Mouse (Mus musculus): Measurements from ENCODE around the gene 4933402J07Rik. TPM values are rescaled to one million over a fixed set of nuclear protein-coding genes. Genes with fewer than 3 reads are reported as not detected.

The 4933402J07Rik gene
- total and polyA plus RNA-seq, 3 experiments = not detected

- TF ChIP-seq POLR2A (IDR thresholded peaks at IDR 0.05; ENCODE audit: low read depth, low read length) (no peak), CTCF (conservative IDR thresholded peaks at IDR 0.05 in 1 of 2, IDR thresholded peaks at IDR 0.05 in 1 of 2; ENCODE audit: low read depth in 2 of 2, low read length in 2 of 2) (peak; percentile 9 to 49; a peak in 2 of 4 replicates)
- H3K27ac ChIP-seq (ENCODE audit: insufficient read depth, low read depth) = no peak overlapping the region
- H3K36me3 ChIP-seq (replicated peaks in 1 of 2; ENCODE audit: control insufficient read depth in 1 of 2, insufficient read depth in 1 of 2, low read length in 1 of 2) = no peaks in the 10 kb centered on the region
- dilution Hi-C loops (cut with MboI; ENCODE audit: extremely low pct_ligation_motif_present, extremely low pct_unique_long_range_greater_than_20kb, low sequenced_read_pairs) = no loop called here
- H3K27me3 ChIP-seq (replicated peaks) = no peaks in the 10 kb centered on the region
- in situ Hi-C loops (cut with MboI; ENCODE audit: low pct_ligation_motif_present, low pct_unique_long_range_greater_than_20kb, low sequenced_read_pairs) = no loop called here
- no peak overlapping the region for H3K4me3 ChIP-seq (replicated peaks in 1 of 3; ENCODE audit: low read depth in 2 of 3, low read length in 2 of 3, poor library complexity in 1 of 3)
- no peaks in the 10 kb centered on the region for H3K79me2 ChIP-seq (replicated peaks; ENCODE audit: control insufficient read depth, extremely low read depth, insufficient read depth, poor library complexity, severe bottlenecking)
- DNase-seq (ENCODE audit: extremely low read depth) = peak; percentile 14
- H3K4me2 ChIP-seq (ENCODE audit: insufficient read depth, low read depth, poor library complexity, severe bottlenecking) = no peak overlapping the region
- peaks cover 0 to 5% of the 10 kb centered on the region in 2 experiments; a peak in 1 of 4 replicates for H3K4me1 ChIP-seq (ENCODE audit: control insufficient read depth in 1 of 2, insufficient read depth in 2 of 2)
- H3K9ac ChIP-seq (ENCODE audit: insufficient read depth, low read depth) = no peak overlapping the region
- H3K9me3 ChIP-seq (replicated peaks; ENCODE audit: low read length) = no peaks in the 10 kb centered on the region
These were observed 7.2 kb downstream of the 4933402J07Rik start for GRCm38 (mm10) chr8:87570880-87571279.

- peak; percentile 71 for DNase-seq (ENCODE audit: extremely low read depth)
- TF ChIP-seq TCF12 (IDR thresholded peaks at IDR 0.05; ENCODE audit: low read depth, low read length) (no peak), KAT2A (IDR thresholded peaks at IDR 0.05; ENCODE audit: insufficient replicate concordance, low read length) (no peak), ETS1 (conservative IDR thresholded peaks at IDR 0.05; ENCODE audit: low read depth, low read length) (no peak), POLR2AphosphoS2 (IDR thresholded peaks at IDR 0.05; ENCODE audit: low read depth, low read length) (no peak), JUND (conservative IDR thresholded peaks at IDR 0.05; ENCODE audit: low read depth, low read length) (no peak), PAX5 (IDR thresholded peaks at IDR 0.05; ENCODE audit: low read length) (no peak), E2F4 (IDR thresholded peaks at IDR 0.05; ENCODE audit: insufficient replicate concordance, low read depth, low read length) (no peak), USF2 (conservative IDR thresholded peaks at IDR 0.05; ENCODE audit: low read depth, low read length) (no peak), JUN (IDR thresholded peaks at IDR 0.05; ENCODE audit: insufficient read depth, low read depth, low read length) (no peak), CTCF (conservative IDR thresholded peaks at IDR 0.05 in 1 of 2, IDR thresholded peaks at IDR 0.05 in 1 of 2; ENCODE audit: low read depth in 2 of 2, low read length in 2 of 2) (peak; percentile 47 to 87; a peak in 3 of 4 replicates), ZKSCAN1 (IDR thresholded peaks at IDR 0.05; ENCODE audit: borderline replicate concordance, low read depth, low read length) (no peak), CHD1 (IDR thresholded peaks at IDR 0.05; ENCODE audit: low read depth, low read length) (no peak), SIN3A (IDR thresholded peaks at IDR 0.05; ENCODE audit: low read length) (no peak), MAX (IDR thresholded peaks at IDR 0.05; ENCODE audit: low read length) (no peak), ELF1 (IDR thresholded peaks at IDR 0.05; ENCODE audit: low read depth, low read length) (no peak), HCFC1 (IDR thresholded peaks at IDR 0.05; ENCODE audit: low read depth, low read length) (no peak), SMC3 (IDR thresholded peaks at IDR 0.05; ENCODE audit: low read depth, low read length) (peak; percentile 80), MAZ (IDR thresholded peaks at IDR 0.05; ENCODE audit: low read depth, low read length) (no peak), MXI1 (IDR thresholded peaks at IDR 0.05; ENCODE audit: low read depth, low read length) (no peak), ZMIZ1 (IDR thresholded peaks at IDR 0.05; ENCODE audit: low read depth, low read length) (no peak), NRF1 (IDR thresholded peaks at IDR 0.05; ENCODE audit: low read depth, low read length) (no peak), RAD21 (IDR thresholded peaks at IDR 0.05; ENCODE audit: low read depth, low read length) (peak; percentile 85), UBTF (IDR thresholded peaks at IDR 0.05; ENCODE audit: low read depth, low read length) (no peak), GABPA (IDR thresholded peaks at IDR 0.05; ENCODE audit: insufficient replicate concordance, low read depth, low read length) (no peak), USF1 (IDR thresholded peaks at IDR 0.05; ENCODE audit: low read depth, low read length) (no peak), CHD2 (IDR thresholded peaks at IDR 0.05; ENCODE audit: low read length) (no peak), MEF2A (IDR thresholded peaks at IDR 0.05; ENCODE audit: borderline replicate concordance, low read depth, low read length) (no peak), ZNF384 (IDR thresholded peaks at IDR 0.05; ENCODE audit: low read depth, low read length) (no peak), MYC (IDR thresholded peaks at IDR 0.05; ENCODE audit: low read depth, low read length) (no peak), RCOR1 (conservative IDR thresholded peaks at IDR 0.05; ENCODE audit: low read depth, low read length) (no peak), IRF4 (IDR thresholded peaks at IDR 0.05; ENCODE audit: low read depth, low read length) (no peak), MAFK (IDR thresholded peaks at IDR 0.05; ENCODE audit: insufficient replicate concordance, low read length) (no peak), NELFE (IDR thresholded peaks at IDR 0.05; ENCODE audit: low read depth, low read length) (0 out of 2 replicates have a peak, but pooled peaks have one; percentile 23)
These were observed 30.6 kb downstream of the 4933402J07Rik start for GRCm38 (mm10) chr8:87594272-87594671.

More at GRCm38 (mm10) chr8:87594272-87594671, 30.6 kb downstream of the 4933402J07Rik start:
- H3K27me3 ChIP-seq (replicated peaks) = no peaks in the 10 kb centered on the region
- H3K4me3 ChIP-seq (replicated peaks in 1 of 3; ENCODE audit: low read depth in 2 of 3, low read length in 2 of 3, poor library complexity in 1 of 3) = no peak overlapping the region
- no peak overlapping the region for H3K27ac ChIP-seq (ENCODE audit: insufficient read depth, low read depth)
- dilution Hi-C loops (cut with MboI; ENCODE audit: extremely low pct_ligation_motif_present, extremely low pct_unique_long_range_greater_than_20kb, low sequenced_read_pairs) (no loop called here), in situ Hi-C loops (cut with MboI; ENCODE audit: low pct_ligation_motif_present, low pct_unique_long_range_greater_than_20kb, low sequenced_read_pairs) (loop anchor here (10.0 kb wide), 2 partner anchors 51 to 431 kb away; no protein-coding TSS in a partner anchor)
- peaks cover 0 to 23% of the 10 kb centered on the region in 2 experiments; a peak in 2 of 4 replicates for H3K4me1 ChIP-seq (ENCODE audit: control insufficient read depth in 1 of 2, insufficient read depth in 2 of 2)
- H3K36me3 ChIP-seq (replicated peaks in 1 of 2; ENCODE audit: control insufficient read depth in 1 of 2, insufficient read depth in 1 of 2, low read length in 1 of 2) = no peaks in the 10 kb centered on the region
- H3K9ac ChIP-seq (ENCODE audit: insufficient read depth, low read depth) = no peak overlapping the region
- H3K79me2 ChIP-seq (replicated peaks; ENCODE audit: control insufficient read depth, extremely low read depth, insufficient read depth, poor library complexity, severe bottlenecking) = no peaks in the 10 kb centered on the region
- no peaks in the 10 kb centered on the region for H3K9me3 ChIP-seq (replicated peaks; ENCODE audit: low read length)
- H3K4me2 ChIP-seq (ENCODE audit: insufficient read depth, low read depth, poor library complexity, severe bottlenecking) = no peak overlapping the region
